Mouse (Mus musculus) embryonic fibroblast, embryonic 13.5 days (primary cell): Measurements from ENCODE around the gene Pnrc1. TPM values are rescaled to one million over a fixed set of nuclear protein-coding genes. Genes with fewer than 3 reads are reported as not detected.
"Not testable (repeated sequence)": the region's sequence is repeated elsewhere in the genome, so short reads cannot be mapped to it uniquely, and the experiment has no call there.

Experiments
- H3K27ac ChIP-seq: 2 replicates; pipeline ENCODE4 v1.5.1; 2012; ENCODE audit warnings: low read length, control low read depth, inconsistent platforms; ENCODE audit not compliant: insufficient read depth
- H3K4me1 ChIP-seq: 2 replicates; pipeline ENCODE4 v1.6.1; 2011; ENCODE audit warnings: low read length; ENCODE audit not compliant: control insufficient read depth, insufficient read depth
- H3K4me3 ChIP-seq: 2 replicates; pipeline ENCODE4 v1.5.1; 2011; ENCODE audit warnings: mild to moderate bottlenecking, control low read depth, low read length; ENCODE audit not compliant: insufficient read depth
- CTCF ChIP-seq: IDR thresholded peaks from 2 replicates; pipeline ENCODE4 v1.5.1; 2011; ENCODE audit warnings: mild to moderate bottlenecking, control low read depth, low read length, moderate library complexity, borderline replicate concordance; ENCODE audit not compliant: insufficient read depth
- POLR2A ChIP-seq: IDR thresholded peaks from 2 replicates; pipeline ENCODE4 v1.6.1; 2011; ENCODE audit warnings: low read depth, mild to moderate bottlenecking, control low read depth, low read length, moderate library complexity
- polyA plus RNA-seq: library from polyadenylated mRNA; stranded (reverse); fragments of >200 nt; gene quantifications from 2 replicates; pipeline ENCODE4 v1.2.4, GENCODE M21; 2011; ENCODE audit warnings: low read depth; ENCODE audit not compliant: missing spikeins, insufficient read length

The Pnrc1 gene
- 50.9 and 66.6 TPM in 2 replicates for polyA plus RNA-seq

- H3K27ac ChIP-seq = peak within 1 kb of the TSS; percentile 69
- peak within 1 kb of the TSS; percentile 47 for H3K4me3 ChIP-seq
- TF ChIP-seq CTCF (no peak), POLR2A (peak; percentile 53)
- no peaks in the 10 kb centered on the region; the same call in 1 of the 2 replicates for H3K4me1 ChIP-seq
Measured at GRCm38 (mm10) chr4:33290002-33290401, at the start of gene Pnrc1. Pnrc1 (minus strand) TSS chr4:33290163.

- TF ChIP-seq CTCF = no peak
- TF ChIP-seq POLR2A = no peak
- Histone ChIP-seq H3K27ac (peak overlapping the region; percentile 60), H3K4me3 (no peak overlapping the region), H3K4me1 (peaks cover 4% of the 10 kb centered on the region; the same call in 1 of the 2 replicates)
Measured at GRCm38 (mm10) chr4:33337999-33338398, 48.0 kb upstream of the Pnrc1 start.

GRCm38 (mm10) chr4:33332956-33333455 is 43.0 kb upstream of the Pnrc1 start:
- peaks cover under 1% of the 10 kb centered on the region; the same call in 1 of the 2 replicates for H3K4me1 ChIP-seq
- H3K27ac ChIP-seq = no peak overlapping the region
- no peak overlapping the region for H3K4me3 ChIP-seq
- TF ChIP-seq CTCF (no peak), POLR2A (no peak)

- Histone ChIP-seq H3K27ac (no peak overlapping the region), H3K4me1 (no peaks in the 10 kb centered on the region), H3K4me3 (no peak overlapping the region)
- TF ChIP-seq POLR2A = no peak
- no peak for TF ChIP-seq CTCF
Measured at GRCm38 (mm10) chr4:33331147-33331546, 41.2 kb upstream of the Pnrc1 start.

- no peak for TF ChIP-seq POLR2A
- TF ChIP-seq CTCF = no peak
- H3K4me3 ChIP-seq = no peak overlapping the region
- no peak overlapping the region for H3K27ac ChIP-seq
- H3K4me1 ChIP-seq = no peaks in the 10 kb centered on the region
Measured at GRCm38 (mm10) chr4:33315840-33316239, 25.9 kb upstream of the Pnrc1 start.

- not testable (repeated sequence) for H3K4me3 ChIP-seq, H3K27ac ChIP-seq, H3K4me1 ChIP-seq
Measured at GRCm38 (mm10) chr4:33314150-33314549, 24.2 kb upstream of the Pnrc1 start.

GRCm38 (mm10) chr4:33310840-33311437 is 21.0 kb upstream of the Pnrc1 start:
- TF ChIP-seq CTCF = no peak
- no peak for TF ChIP-seq POLR2A
- Histone ChIP-seq H3K4me1 (no peaks in the 10 kb centered on the region), H3K27ac (no peak overlapping the region), H3K4me3 (peak overlapping the region; percentile 99)

GRCm38 (mm10) chr4:33309764-33310757 is 20.1 kb upstream of the Pnrc1 start, which contains the start of gene Rngtt:
Rngtt (plus strand) TSS chr4:33310311.
- H3K27ac ChIP-seq = no peak within 1 kb of the TSS
- H3K4me3 ChIP-seq = peak within 1 kb of the TSS; percentile 99
- TF ChIP-seq POLR2A (peak; percentile 63), CTCF (no peak)
- no peaks in the 10 kb centered on the region for H3K4me1 ChIP-seq

GRCm38 (mm10) chr4:33307146-33307545 is 17.2 kb upstream of the Pnrc1 start:
- Histone ChIP-seq H3K27ac (no peak overlapping the region), H3K4me3 (no peak overlapping the region), H3K4me1 (no peaks in the 10 kb centered on the region)
- TF ChIP-seq CTCF (no peak), POLR2A (no peak)

- Histone ChIP-seq H3K27ac (no peak overlapping the region), H3K4me3 (no peak overlapping the region), H3K4me1 (no peaks in the 10 kb centered on the region)
- no peak for TF ChIP-seq CTCF
Measured at GRCm38 (mm10) chr4:33303057-33303456, 13.1 kb upstream of the Pnrc1 start.

GRCm38 (mm10) chr4:33300891-33301665 is 11.1 kb upstream of the Pnrc1 start:
- not testable (repeated sequence) for H3K4me1 ChIP-seq, H3K27ac ChIP-seq, H3K4me3 ChIP-seq
